Mouse (Mus musculus) liver, embryonic 12.5 days (tissue): ENCODE data around the gene Cdh3. TPM values are rescaled to one million over a fixed set of nuclear protein-coding genes. Genes with fewer than 3 reads are reported as not detected.

ENCODE experiments used
- ATAC-seq: fragments of 200-750 bp; cut with Nextera tagmentation; 2 replicates; pipeline ENCODE4 v1.8.0; 2017; ENCODE audit warnings: moderate number of reproducible peaks, mild to moderate bottlenecking, moderate library complexity
- H3K27ac ChIP-seq: fragments of 300-500 bp; sonication (generic); 2 replicates; pipeline ENCODE4 v1.5.1; 2016; ENCODE audit warnings: mild to moderate bottlenecking
- H3K27me3 ChIP-seq: fragments of 300-500 bp; sonication (generic); replicated peaks from 2 replicates; pipeline ENCODE4 v1.6.1; 2016; ENCODE audit warnings: mild to moderate bottlenecking, moderate library complexity
- H3K36me3 ChIP-seq: fragments of 300-500 bp; sonication (generic); 2 replicates; pipeline ENCODE4 v1.6.1; 2016; ENCODE audit warnings: mild to moderate bottlenecking, moderate library complexity
- H3K4me1 ChIP-seq: fragments of 300-500 bp; sonication (generic); 2 replicates; pipeline ENCODE4 v1.6.1; 2016
- H3K4me2 ChIP-seq: fragments of 300-500 bp; sonication (generic); 2 replicates; pipeline ENCODE4 v1.6.1; 2016; ENCODE audit warnings: mild to moderate bottlenecking, moderate library complexity
- H3K4me3 ChIP-seq: fragments of 300-500 bp; sonication (generic); 2 replicates; pipeline ENCODE4 v1.5.1; 2016; ENCODE audit warnings: mild to moderate bottlenecking, moderate library complexity
- H3K9ac ChIP-seq: fragments of 300-500 bp; sonication (generic); 2 replicates; pipeline ENCODE4 v1.6.1; 2016; ENCODE audit warnings: mild to moderate bottlenecking, moderate library complexity
- H3K9me3 ChIP-seq: fragments of 300-500 bp; sonication (generic); replicated peaks from 2 replicates; pipeline ENCODE4 v1.6.1; 2016; ENCODE audit warnings: mild to moderate bottlenecking, moderate library complexity
- WGBS: fragments of 180-500 bp; shearing (Covaris S2); methylation state at CpG from one replicate; pipeline ENCODE4 v1.1.7; 2016; ENCODE audit not compliant: insufficient replicate concordance; 5-methylcytosine and 5-hydroxymethylcytosine counted together
- polyA plus RNA-seq: library from polyadenylated mRNA; unstranded; fragments of >200 nt; fragmentation: Nextera tagmentation; extraction: Ambion mirVana; gene quantifications from 2 replicates; pipeline ENCODE4 v1.2.1, GENCODE M21; 2016

Gene Cdh3
- polyA plus RNA-seq, 1 experiment from 2014 or later = 6.8 TPM

DNA sequence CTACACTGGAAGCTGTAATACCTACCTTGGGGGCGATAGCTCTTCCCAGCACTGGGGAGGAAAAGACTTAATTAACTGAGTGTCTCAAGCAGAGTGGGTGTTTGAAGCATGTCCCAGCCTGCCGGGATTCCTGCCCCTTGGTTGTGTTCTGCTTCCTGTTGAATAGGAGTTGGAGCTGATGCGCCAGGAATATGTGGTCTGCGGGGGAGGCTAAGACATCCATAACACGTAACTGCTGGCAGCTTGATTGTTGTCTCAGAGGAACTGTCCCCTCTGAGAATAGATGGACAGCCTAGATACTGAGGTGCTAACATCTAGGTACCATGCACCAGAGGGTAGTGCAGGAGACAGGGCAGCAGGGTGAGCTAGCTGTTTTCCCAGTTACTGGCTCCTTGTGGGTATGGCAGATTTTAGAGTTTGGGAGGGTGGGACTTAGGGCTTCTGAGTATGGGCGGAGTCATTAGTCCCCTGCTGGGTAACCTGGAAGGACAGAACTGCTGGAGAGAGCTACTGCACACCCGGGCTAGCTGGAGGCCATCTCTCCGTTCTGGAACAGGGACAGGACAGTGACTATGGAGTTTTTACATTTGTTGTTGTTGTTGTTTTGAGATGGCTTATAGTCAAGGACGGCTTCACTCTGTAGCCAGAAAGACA lies 18.0 kb downstream of the Cdh3 start:
- 66% methylated on average over 9 of the region's 9 CpGs for WGBS
- no peak for ATAC-seq
- Histone ChIP-seq H3K9me3 (no peaks in the 10 kb centered on the region), H3K27ac (no peak overlapping the region), H3K27me3 (no peaks in the 10 kb centered on the region), H3K4me2 (no peak overlapping the region), H3K4me1 (no peaks in the 10 kb centered on the region), H3K9ac (no peak overlapping the region), H3K36me3 (0 out of 2 replicates have a peak, but pooled peaks cover 4% of the 10 kb centered on the region), H3K4me3 (no peak overlapping the region)

GRCm38 (mm10) chr8:106529885-106530482 lies 19.3 kb downstream of the Cdh3 start:
- no peaks in the 10 kb centered on the region for H3K9me3 ChIP-seq
- H3K9ac ChIP-seq = no peak overlapping the region
- no peaks in the 10 kb centered on the region for H3K4me1 ChIP-seq
- no peak overlapping the region for H3K4me2 ChIP-seq
- H3K36me3 ChIP-seq = 0 out of 2 replicates have a peak, but pooled peaks cover 4% of the 10 kb centered on the region
- H3K27ac ChIP-seq = no peak overlapping the region
- no peak overlapping the region for H3K4me3 ChIP-seq
- no peaks in the 10 kb centered on the region for H3K27me3 ChIP-seq
- WGBS = 74% methylated on average over 10 of the region's 10 CpGs
- no peak for ATAC-seq

- ATAC-seq = no peak
- Histone ChIP-seq H3K4me2 (no peak overlapping the region), H3K36me3 (0 out of 2 replicates have a peak, but pooled peaks cover 4% of the 10 kb centered on the region), H3K4me3 (no peak overlapping the region), H3K4me1 (no peaks in the 10 kb centered on the region), H3K9me3 (no peaks in the 10 kb centered on the region), H3K27me3 (no peaks in the 10 kb centered on the region), H3K27ac (no peak overlapping the region), H3K9ac (no peak overlapping the region)
- WGBS = 52% methylated on average over 4 of the region's 4 CpGs
Measured at GRCm38 (mm10) chr8:106530566-106530965, 19.9 kb downstream of the Cdh3 start.

DNA sequence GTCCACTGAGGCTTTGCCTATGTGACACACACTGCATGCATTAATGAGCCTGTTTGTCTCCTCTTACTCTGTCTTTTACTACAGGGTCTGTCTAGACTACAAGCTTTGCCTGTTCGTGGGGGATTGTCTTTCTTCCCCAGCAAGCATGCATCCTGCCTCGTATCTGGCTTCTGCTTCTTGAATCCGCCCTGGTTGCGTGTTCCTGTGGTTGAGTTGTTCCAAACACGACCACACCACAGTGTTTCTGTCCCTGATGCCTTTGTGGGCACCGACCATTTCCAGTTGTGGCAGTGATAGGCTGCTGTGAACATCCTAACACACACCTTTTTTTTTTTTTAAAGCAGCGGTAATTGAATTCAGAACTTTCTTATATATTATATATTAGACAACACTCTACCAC lies 23.0 kb downstream of the Cdh3 start:
- H3K27me3 ChIP-seq = no peaks in the 10 kb centered on the region
- H3K4me2 ChIP-seq = no peak overlapping the region
- peaks cover 4% of the 10 kb centered on the region; the same call in 1 of the 2 replicates for H3K36me3 ChIP-seq
- 49% methylated on average over 7 of the region's 7 CpGs for WGBS
- no peaks in the 10 kb centered on the region for H3K9me3 ChIP-seq
- H3K9ac ChIP-seq = no peak overlapping the region
- ATAC-seq = no peak
- H3K27ac ChIP-seq = no peak overlapping the region
- no peaks in the 10 kb centered on the region for H3K4me1 ChIP-seq
- no peak overlapping the region for H3K4me3 ChIP-seq

- ATAC-seq = no peak
- WGBS = 37% methylated on average over 6 of the region's 6 CpGs
- Histone ChIP-seq H3K27ac (no peak overlapping the region), H3K4me3 (no peak overlapping the region), H3K9ac (no peak overlapping the region), H3K27me3 (no peaks in the 10 kb centered on the region), H3K4me2 (no peak overlapping the region), H3K36me3 (peaks cover 4% of the 10 kb centered on the region; the same call in 1 of the 2 replicates), H3K9me3 (no peaks in the 10 kb centered on the region), H3K4me1 (no peaks in the 10 kb centered on the region)
Measured at GRCm38 (mm10) chr8:106534449-106534848, 23.8 kb downstream of the Cdh3 start.

DNA sequence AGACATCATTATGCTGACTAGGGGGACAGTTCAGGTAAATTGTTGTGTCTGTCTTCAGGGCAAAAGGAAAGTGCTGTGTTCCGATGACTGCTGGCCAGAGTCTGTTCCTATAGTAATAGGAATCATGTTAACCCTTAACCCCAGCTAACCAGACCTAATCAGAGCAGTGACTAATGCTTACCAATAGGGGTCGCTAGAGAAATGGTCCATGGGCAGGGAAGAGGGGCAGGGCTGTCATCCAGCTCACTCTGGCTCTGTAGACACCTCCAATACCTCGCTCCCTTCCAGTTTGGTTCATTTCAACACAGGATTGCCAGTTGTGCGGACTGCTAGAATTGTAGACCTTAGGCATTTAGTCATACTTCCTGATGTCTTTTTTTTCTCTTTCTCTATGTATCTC lies 24.8 kb downstream of the Cdh3 start:
- Histone ChIP-seq H3K4me1 (no peaks in the 10 kb centered on the region), H3K27ac (no peak overlapping the region), H3K4me3 (no peak overlapping the region), H3K9me3 (no peaks in the 10 kb centered on the region), H3K27me3 (no peaks in the 10 kb centered on the region), H3K4me2 (no peak overlapping the region), H3K36me3 (no peaks in the 10 kb centered on the region; the same call in 1 of the 2 replicates), H3K9ac (no peak overlapping the region)
- no peak for ATAC-seq
- 53% methylated on average over 4 of the region's 4 CpGs for whole genome bisulfite sequencing

GRCm38 (mm10) chr8:106539193-106539592 lies 28.5 kb downstream of the Cdh3 start:
- H3K27me3 ChIP-seq = no peaks in the 10 kb centered on the region
- H3K36me3 ChIP-seq = peaks cover 5% of the 10 kb centered on the region; the same call in 1 of the 2 replicates

DNA sequence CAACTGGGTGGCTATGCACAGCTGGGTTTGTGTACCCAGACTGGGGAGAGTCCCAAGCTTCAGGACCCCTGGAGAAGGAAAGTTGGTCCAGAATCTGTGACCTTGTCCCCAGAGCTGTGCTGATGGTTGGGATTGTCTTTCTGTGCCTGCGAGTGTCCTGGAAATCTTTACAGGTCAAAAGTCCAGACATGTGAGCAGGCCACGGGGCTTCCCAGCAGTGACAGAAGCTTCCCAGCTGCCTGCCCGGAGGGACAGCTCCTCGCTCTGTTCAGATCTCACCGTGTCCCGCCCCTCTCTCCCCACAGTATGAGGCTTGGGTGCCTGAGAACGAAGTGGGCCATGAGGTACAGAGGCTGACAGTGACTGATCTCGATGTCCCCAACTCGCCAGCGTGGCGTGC lies 30.3 kb downstream of the Cdh3 start:
- no peak for ATAC-seq
- Histone ChIP-seq H3K4me3 (no peak overlapping the region), H3K36me3 (peaks cover 5% of the 10 kb centered on the region; the same call in 1 of the 2 replicates)

More at GRCm38 (mm10) chr8:106539193-106539592, 28.5 kb downstream of the Cdh3 start:
- Histone ChIP-seq H3K9ac (no peak overlapping the region), H3K4me1 (no peaks in the 10 kb centered on the region), H3K27ac (no peak overlapping the region), H3K4me3 (no peak overlapping the region), H3K4me2 (no peak overlapping the region), H3K9me3 (no peaks in the 10 kb centered on the region)
- no peak for ATAC-seq
- WGBS = 55% methylated on average over 5 of the region's 5 CpGs

GRCm38 (mm10) chr8:106543043-106543442 lies 32.4 kb downstream of the Cdh3 start:
- Histone ChIP-seq H3K9ac (no peak overlapping the region), H3K4me1 (no peaks in the 10 kb centered on the region), H3K27me3 (no peaks in the 10 kb centered on the region), H3K27ac (no peak overlapping the region), H3K36me3 (peaks cover 5% of the 10 kb centered on the region; the same call in 1 of the 2 replicates), H3K9me3 (no peaks in the 10 kb centered on the region), H3K4me2 (no peak overlapping the region), H3K4me3 (no peak overlapping the region)
- 67% methylated on average over 8 of the region's 8 CpGs for WGBS
- no peak for ATAC-seq

More for the DNA sequence above, 30.3 kb downstream of the Cdh3 start:
- no peaks in the 10 kb centered on the region for H3K4me1 ChIP-seq
- H3K9ac ChIP-seq = no peak overlapping the region
- no peak overlapping the region for H3K4me2 ChIP-seq
- H3K27ac ChIP-seq = no peak overlapping the region
- no peaks in the 10 kb centered on the region for H3K9me3 ChIP-seq
- 58% methylated on average over 11 of the region's 11 CpGs for WGBS
- no peaks in the 10 kb centered on the region for H3K27me3 ChIP-seq

DNA sequence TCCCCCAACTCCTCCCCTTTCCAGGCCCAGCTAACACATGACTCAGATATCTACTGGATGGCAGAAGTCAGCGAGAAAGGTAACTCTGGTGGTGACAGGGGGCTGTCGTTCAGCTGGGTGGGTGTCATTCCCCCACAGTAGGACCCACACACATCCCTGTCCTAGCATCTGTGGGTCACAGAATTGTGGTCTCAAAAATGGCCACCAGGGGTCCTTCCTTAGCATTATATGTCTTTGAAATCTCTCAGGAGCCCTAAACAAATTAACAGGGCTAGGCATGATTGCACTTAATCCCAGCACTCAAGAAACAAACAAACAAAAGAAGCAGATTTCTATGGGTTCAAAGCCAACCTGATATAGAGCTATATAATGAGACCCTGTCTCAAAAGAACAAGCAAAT lies 34.5 kb downstream of the Cdh3 start:
- H3K27ac ChIP-seq = no peak overlapping the region
- H3K36me3 ChIP-seq = peaks cover 5% of the 10 kb centered on the region; the same call in 1 of the 2 replicates
- no peak overlapping the region for H3K4me2 ChIP-seq
- 51% methylated on average over 2 of the region's 2 CpGs for WGBS
- ATAC-seq = no peak
- no peaks in the 10 kb centered on the region for H3K9me3 ChIP-seq
- H3K9ac ChIP-seq = no peak overlapping the region
- H3K4me3 ChIP-seq = no peak overlapping the region
- H3K27me3 ChIP-seq = no peaks in the 10 kb centered on the region
- H3K4me1 ChIP-seq = no peaks in the 10 kb centered on the region

DNA sequence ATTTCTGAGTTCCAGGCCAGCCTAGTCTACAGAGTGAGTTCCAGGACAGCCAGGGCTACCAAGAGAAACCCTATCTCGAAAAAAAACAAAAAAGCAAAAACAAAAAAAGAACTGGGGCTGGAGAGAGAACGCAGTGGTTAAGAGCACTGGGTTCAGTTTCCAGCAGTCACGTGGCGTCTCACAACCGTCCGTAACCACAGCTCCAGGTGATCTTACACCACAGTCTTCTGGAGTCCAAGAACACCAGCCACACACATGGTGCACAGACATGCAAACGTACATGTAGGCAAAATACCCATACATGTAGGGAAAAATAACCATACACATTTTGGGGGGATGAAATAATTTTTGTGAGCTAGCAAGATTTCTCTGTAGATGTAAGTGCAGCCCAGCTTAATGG lies 36.1 kb downstream of the Cdh3 start:
- Histone ChIP-seq H3K4me2 (no peak overlapping the region), H3K4me1 (no peaks in the 10 kb centered on the region), H3K9me3 (no peaks in the 10 kb centered on the region), H3K9ac (no peak overlapping the region), H3K27ac (no peak overlapping the region), H3K36me3 (no peaks in the 10 kb centered on the region), H3K27me3 (no peaks in the 10 kb centered on the region), H3K4me3 (no peak overlapping the region)
- WGBS = 63% methylated on average over 7 of the region's 7 CpGs
- no peak for ATAC-seq

- H3K27me3 ChIP-seq = no peaks in the 10 kb centered on the region
- H3K4me2 ChIP-seq = no peak overlapping the region
- H3K27ac ChIP-seq = no peak overlapping the region
- H3K9ac ChIP-seq = no peak overlapping the region
- no peaks in the 10 kb centered on the region for H3K9me3 ChIP-seq
- H3K4me1 ChIP-seq = no peaks in the 10 kb centered on the region
- H3K36me3 ChIP-seq = 0 out of 2 replicates have a peak, but pooled peaks cover 7% of the 10 kb centered on the region
- H3K4me3 ChIP-seq = no peak overlapping the region
- no peak for ATAC-seq
- 72% methylated on average over 10 of the region's 10 CpGs for WGBS
Measured at GRCm38 (mm10) chr8:106548366-106548936, 37.8 kb downstream of the Cdh3 start.
